Mouse (Mus musculus): ENCODE measurements at regions not wholly inside any gene's neighbourhood (a gene's known extent, or its start where the extent isn't known, plus 50 kb on each side); places are given as distances from the start of the nearest gene placed in this dataset.
"Not testable (repeated sequence)": the region's sequence is repeated elsewhere in the genome, so short reads cannot be mapped to it uniquely, and the experiment has no call there.

DNA sequence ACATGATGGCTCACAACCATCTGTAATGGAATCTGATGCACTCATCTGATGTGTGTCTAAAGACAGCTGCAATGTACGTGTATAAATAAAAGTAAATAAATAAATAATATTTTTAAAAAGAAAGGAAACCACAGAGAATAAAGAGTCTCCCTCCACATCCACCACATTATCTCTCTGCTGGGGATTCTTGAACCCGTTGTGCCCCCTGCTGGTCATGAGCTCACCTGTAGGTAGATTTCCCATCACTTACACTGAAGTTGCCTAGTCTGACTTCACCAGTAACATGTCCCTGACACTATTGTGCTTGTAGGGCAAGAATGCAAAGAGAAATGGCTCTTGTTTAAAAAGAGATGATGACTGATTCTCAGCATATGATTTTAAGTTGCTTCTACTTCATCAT lies 956.1 kb upstream of the Zfp386 start:
- not testable (repeated sequence) for TF ChIP-seq CTCF (conservative IDR thresholded peaks at IDR 0.05; ENCODE audit: insufficient read depth, insufficient read length, low read depth, low read length); POLR2A (IDR thresholded peaks at IDR 0.05; ENCODE audit: low read depth, low read length)

All from kidney, adult 2 months (tissue).